Mouse (Mus musculus) midbrain, postnatal 0 days (tissue): ENCODE measurements at regions not wholly inside any gene's neighbourhood (a gene's known extent, or its start where the extent isn't known, plus 50 kb on each side); places are given as distances from the start of the nearest gene placed in this dataset.

Source experiments
- ATAC-seq: fragments of 200-750 bp; cut with Nextera tagmentation; 2 replicates; pipeline ENCODE4 v1.8.0; 2017; ENCODE audit warnings: moderate number of reproducible peaks, mild to moderate bottlenecking, moderate TSS enrichment, moderate library complexity; ENCODE audit not compliant: low FRiP score
- DNase-seq: peaks from one replicate; pipeline ENCODE4 v3.0.0-alpha.2; 2015; ENCODE audit warnings: low spot score
- H3K27ac ChIP-seq: fragments of 300-500 bp; sonication (generic); 2 replicates; pipeline ENCODE4 v1.5.1; 2014; ENCODE audit warnings: low read depth, mild to moderate bottlenecking, low read length, mixed read lengths
- H3K27me3 ChIP-seq: fragments of 300-500 bp; sonication (generic); 2 replicates; pipeline ENCODE4 v1.6.1; 2014; ENCODE audit warnings: low read length, control low read depth, mixed read lengths; ENCODE audit not compliant: insufficient read depth
- H3K36me3 ChIP-seq: fragments of 300-500 bp; sonication (generic); 2 replicates; pipeline ENCODE4 v1.6.1; 2014; ENCODE audit warnings: low read length, control low read depth, mixed read lengths; ENCODE audit not compliant: insufficient read depth
- H3K4me1 ChIP-seq: fragments of 300-500 bp; sonication (generic); 2 replicates; pipeline ENCODE4 v1.6.1; 2014; ENCODE audit warnings: mild to moderate bottlenecking, control low read depth, antibody characterized with exemption, low read length, mixed read lengths; ENCODE audit not compliant: insufficient read depth
- H3K4me2 ChIP-seq: fragments of 300-500 bp; sonication (generic); 2 replicates; pipeline ENCODE4 v1.6.1; 2014; ENCODE audit warnings: low read depth, mild to moderate bottlenecking, low read length, mixed read lengths; ENCODE audit not compliant: poor library complexity, severe bottlenecking
- H3K4me3 ChIP-seq: fragments of 300-500 bp; sonication (generic); 2 replicates; pipeline ENCODE4 v1.5.1; 2014; ENCODE audit warnings: low read depth, mild to moderate bottlenecking, low read length, moderate library complexity
- H3K9ac ChIP-seq: fragments of 300-500 bp; sonication (generic); replicated peaks from 2 replicates; pipeline ENCODE4 v1.6.1; 2014; ENCODE audit warnings: mild to moderate bottlenecking, low read length, moderate library complexity, mixed read lengths; ENCODE audit not compliant: poor library complexity, severe bottlenecking
- H3K9me3 ChIP-seq: fragments of 300-500 bp; sonication (generic); 2 replicates; pipeline ENCODE4 v1.6.1; 2016; ENCODE audit warnings: low read length, control low read depth
- CTCF ChIP-seq: IDR thresholded peaks from 2 replicates; pipeline ENCODE4 v1.5.1; 2016; ENCODE audit warnings: antibody characterized with exemption, mild to moderate bottlenecking
- WGBS: fragments of 180-500 bp; shearing (Covaris S2); extraction: QIAGEN DNeasy Blood & Tissue Kit; methylation state at CpG from one replicate; pipeline ENCODE4 v1.1.7; 2014; 5-methylcytosine and 5-hydroxymethylcytosine counted together

DNA sequence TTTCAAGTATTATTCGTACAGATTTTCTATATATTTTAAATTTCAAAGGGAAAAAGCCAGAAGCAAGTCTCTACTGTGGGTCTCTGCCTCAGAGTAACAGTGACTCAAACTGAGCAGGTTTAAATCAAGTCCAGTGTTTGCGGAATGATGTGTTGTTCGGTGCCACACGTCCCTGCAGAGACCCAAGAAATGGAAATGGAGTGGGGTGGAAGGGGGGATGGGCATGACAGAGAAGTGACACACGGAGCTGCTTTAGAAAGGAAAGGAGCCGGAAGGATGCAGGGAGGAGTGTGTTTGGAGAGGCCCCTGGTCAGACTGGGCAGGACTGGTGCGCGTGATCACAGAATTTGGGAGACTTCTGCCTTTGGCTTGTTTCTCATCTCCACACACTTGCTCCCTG is 60.5 kb upstream of the Ralgps2 start:
- WGBS: 51% methylated on average over 8 of the region's 8 CpGs
- Histone ChIP-seq H3K27ac (no peak overlapping the region), H3K9me3 (no peaks in the 10 kb centered on the region), H3K4me2 (no peak overlapping the region), H3K4me3 (no peak overlapping the region), H3K36me3 (no peaks in the 10 kb centered on the region), H3K27me3 (no peaks in the 10 kb centered on the region), H3K9ac (no peak overlapping the region), H3K4me1 (0 out of 2 replicates have a peak, but pooled peaks cover 3% of the 10 kb centered on the region)
- DNase-seq (no peak), ATAC-seq (no peak)
- no peak for TF ChIP-seq CTCF

DNA sequence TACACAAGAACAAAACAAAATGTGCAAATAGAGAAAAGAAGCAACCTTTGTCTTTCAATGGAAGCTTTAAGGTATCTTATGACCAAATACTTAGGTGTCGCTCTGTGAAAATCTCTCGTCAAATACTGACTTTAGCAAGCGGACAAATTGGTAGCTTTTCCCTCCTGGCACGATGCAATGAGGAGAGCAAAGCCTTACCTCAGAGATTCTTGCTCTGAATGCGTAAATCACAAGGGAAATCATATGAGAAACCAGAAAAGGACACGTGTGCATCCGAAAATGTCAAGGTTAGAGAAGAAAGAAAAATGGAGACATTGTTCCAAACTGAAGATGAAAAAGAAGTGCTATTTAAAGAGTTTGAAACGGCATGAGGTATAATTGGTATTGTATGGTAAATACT is 59.8 kb upstream of the Ralgps2 start:
- H3K4me2 ChIP-seq: no peak overlapping the region
- no peak overlapping the region for H3K27ac ChIP-seq
- no peaks in the 10 kb centered on the region for H3K27me3 ChIP-seq
- 83% methylated on average over 8 of the region's 8 CpGs for WGBS
- H3K4me3 ChIP-seq: no peak overlapping the region
- H3K4me1 ChIP-seq: 0 out of 2 replicates have a peak, but pooled peaks cover 3% of the 10 kb centered on the region
- no peak for TF ChIP-seq CTCF
- H3K9me3 ChIP-seq: no peaks in the 10 kb centered on the region
- ATAC-seq (no peak), DNase-seq (no peak)
- H3K9ac ChIP-seq: no peak overlapping the region
- no peaks in the 10 kb centered on the region for H3K36me3 ChIP-seq

DNA sequence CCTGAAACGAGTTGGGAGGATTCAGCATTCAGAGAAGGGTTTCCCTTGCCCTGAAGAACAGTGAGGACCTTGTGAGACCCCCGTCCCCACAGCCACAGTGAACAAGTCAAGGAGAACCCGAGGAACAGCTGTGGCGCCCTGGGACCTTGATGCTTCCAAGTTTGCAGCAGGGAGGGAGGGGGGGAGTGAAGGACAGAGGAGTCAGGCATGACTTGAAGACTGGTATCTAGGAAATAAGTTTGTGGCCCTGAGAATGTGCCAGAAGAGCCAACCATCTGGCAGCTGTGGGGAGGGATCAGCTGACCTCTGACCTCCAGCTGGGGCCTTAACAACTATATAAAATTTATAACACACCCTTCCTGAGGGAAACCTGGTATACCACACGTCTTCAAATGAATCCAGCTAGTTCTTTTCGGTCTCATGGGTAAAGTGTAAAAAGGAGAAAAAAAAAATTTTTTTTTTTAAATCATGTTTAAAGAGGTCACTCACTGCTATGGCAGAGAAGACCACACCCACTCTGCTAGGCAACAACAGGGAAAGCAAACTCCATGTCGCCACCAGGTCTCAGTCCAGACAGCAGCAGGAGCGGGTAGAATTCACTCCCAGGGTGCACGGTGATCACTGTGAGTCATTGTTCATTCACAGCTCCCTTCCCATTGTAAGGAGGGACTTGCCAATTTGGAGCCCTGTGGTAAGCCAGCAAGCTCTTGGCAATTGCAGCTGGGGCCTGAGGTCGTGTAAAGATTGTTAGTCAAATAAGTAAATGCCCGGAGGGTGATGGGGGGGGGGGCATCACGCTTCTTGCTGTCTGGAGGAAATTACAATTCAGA is 58.3 kb upstream of the Ralgps2 start:
- H3K27me3 ChIP-seq: no peaks in the 10 kb centered on the region
- no peak overlapping the region for H3K4me3 ChIP-seq
- H3K27ac ChIP-seq: no peak overlapping the region
- 22% methylated on average over 12 of the region's 12 CpGs for WGBS
- H3K36me3 ChIP-seq: no peaks in the 10 kb centered on the region
- ATAC-seq (peak; percentile 65), DNase-seq (peak; percentile 75)
- no peaks in the 10 kb centered on the region for H3K9me3 ChIP-seq
- H3K4me1 ChIP-seq: 0 out of 2 replicates have a peak, but pooled peaks cover 3% of the 10 kb centered on the region
- no peak overlapping the region for H3K4me2 ChIP-seq
- no peak for TF ChIP-seq CTCF
- H3K9ac ChIP-seq: no peak overlapping the region

DNA sequence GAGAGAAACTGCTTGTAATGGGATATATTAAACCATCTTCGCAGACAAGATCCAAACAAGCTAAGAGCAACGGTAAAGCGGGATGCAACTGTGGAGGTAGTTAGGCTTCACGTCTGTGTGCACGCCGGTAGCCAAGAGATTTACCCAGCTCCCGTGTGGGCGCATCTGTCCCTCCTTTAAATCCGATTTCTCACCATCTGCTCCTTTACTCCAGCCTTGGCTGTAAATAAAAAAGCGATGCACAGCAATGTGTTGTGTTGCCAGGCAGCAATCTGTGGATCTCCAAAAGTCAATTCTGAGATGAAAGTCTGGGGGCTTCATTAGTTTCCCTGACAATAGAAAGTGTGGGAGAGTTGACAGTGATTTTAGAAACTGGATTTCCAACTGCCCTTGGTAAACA is 57.6 kb upstream of the Ralgps2 start:
- H3K9ac ChIP-seq: no peak overlapping the region
- H3K36me3 ChIP-seq: no peaks in the 10 kb centered on the region
- no peak for TF ChIP-seq CTCF
- WGBS: 42% methylated on average over 10 of the region's 10 CpGs
- no peak overlapping the region for H3K4me3 ChIP-seq
- H3K4me1 ChIP-seq: 0 out of 2 replicates have a peak, but pooled peaks cover 3% of the 10 kb centered on the region
- DNase-seq (peak; percentile 59), ATAC-seq (no peak)
- H3K9me3 ChIP-seq: no peaks in the 10 kb centered on the region
- no peaks in the 10 kb centered on the region for H3K27me3 ChIP-seq
- H3K27ac ChIP-seq: no peak overlapping the region
- H3K4me2 ChIP-seq: no peak overlapping the region

DNA sequence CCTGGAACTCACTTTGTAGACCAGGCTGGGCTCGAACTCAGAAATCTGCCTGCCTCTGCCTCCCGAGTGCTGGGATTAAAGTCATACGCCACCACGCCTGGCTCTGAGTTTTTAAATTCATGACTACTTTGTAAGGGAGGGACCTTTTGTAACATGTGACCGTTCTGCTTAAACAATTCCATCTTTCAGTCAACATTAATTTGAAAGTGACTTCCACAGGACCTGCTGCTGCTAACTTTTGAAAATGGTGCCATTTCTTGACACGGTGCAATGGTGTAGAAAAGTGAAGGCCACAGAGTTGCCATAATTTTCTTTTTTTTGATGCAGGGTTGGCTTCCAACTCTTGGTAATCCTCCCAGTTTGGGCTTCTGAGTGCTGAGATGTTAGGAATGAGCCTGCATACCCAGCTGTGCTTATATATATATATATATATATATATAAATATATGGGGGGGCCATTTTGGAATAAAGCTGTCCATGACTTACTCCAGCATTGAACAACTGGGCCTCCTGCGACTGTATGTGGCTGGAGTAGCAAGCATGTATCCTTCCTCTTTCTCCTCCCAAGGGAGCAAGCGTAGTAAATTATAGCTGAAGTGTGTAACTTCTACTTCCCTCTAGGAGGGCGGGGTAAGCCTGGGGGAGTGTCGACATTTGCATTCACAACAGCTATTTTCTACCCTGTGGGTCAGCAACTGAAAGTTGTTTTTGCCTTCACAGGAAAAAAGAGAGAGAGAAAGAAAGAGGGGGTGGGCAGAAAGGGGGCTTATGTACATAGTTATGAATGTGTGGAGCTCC is 56.9 kb upstream of the Ralgps2 start:
- H3K9ac ChIP-seq: no peak overlapping the region
- no peaks in the 10 kb centered on the region for H3K36me3 ChIP-seq
- H3K27ac ChIP-seq: no peak overlapping the region
- WGBS: 81% methylated on average over 10 of the region's 10 CpGs
- no peaks in the 10 kb centered on the region for H3K9me3 ChIP-seq
- TF ChIP-seq CTCF: no peak
- 0 out of 2 replicates have a peak, but pooled peaks cover 3% of the 10 kb centered on the region for H3K4me1 ChIP-seq
- H3K27me3 ChIP-seq: no peaks in the 10 kb centered on the region
- no peak overlapping the region for H3K4me3 ChIP-seq
- no peak for DNase-seq
- no peak overlapping the region for H3K4me2 ChIP-seq
- ATAC-seq: no peak
